Mouse (Mus musculus) limb, embryonic 15.5 days (tissue): ENCODE measurements at regions not wholly inside any gene's neighbourhood (a gene's known extent, or its start where the extent isn't known, plus 50 kb on each side); places are given as distances from the start of the nearest gene placed in this dataset.

Experiments
- ATAC-seq: fragments of 200-750 bp; cut with Nextera tagmentation; 2 replicates; pipeline ENCODE4 v1.8.0; 2017; ENCODE audit warnings: low read depth, moderate TSS enrichment; ENCODE audit not compliant: insufficient number of reproducible peaks, low FRiP score, low TSS enrichment
- H3K27ac ChIP-seq: fragments of 300-500 bp; sonication (generic); 2 replicates; pipeline ENCODE4 v1.5.1; 2015; ENCODE audit warnings: moderate library complexity, mild to moderate bottlenecking, inconsistent platforms
- H3K27me3 ChIP-seq: fragments of 300-500 bp; sonication (generic); 2 replicates; pipeline ENCODE4 v1.6.1; 2015; ENCODE audit warnings: inconsistent platforms
- H3K36me3 ChIP-seq: fragments of 300-500 bp; sonication (generic); 2 replicates; pipeline ENCODE4 v1.6.1; 2015; ENCODE audit warnings: inconsistent platforms
- H3K4me1 ChIP-seq: fragments of 300-500 bp; sonication (generic); 2 replicates; pipeline ENCODE4 v1.6.1; 2015; ENCODE audit warnings: inconsistent platforms
- H3K4me2 ChIP-seq: fragments of 300-500 bp; sonication (generic); 2 replicates; pipeline ENCODE4 v1.6.1; 2015; ENCODE audit warnings: mild to moderate bottlenecking, inconsistent platforms
- H3K4me3 ChIP-seq: fragments of 300-500 bp; sonication (generic); 2 replicates; pipeline ENCODE4 v1.5.1; 2015; ENCODE audit warnings: mild to moderate bottlenecking, inconsistent platforms
- H3K9ac ChIP-seq: fragments of 300-500 bp; sonication (generic); 2 replicates; pipeline ENCODE4 v1.6.1; 2015; ENCODE audit warnings: inconsistent platforms
- H3K9me3 ChIP-seq: fragments of 300-500 bp; sonication (generic); 2 replicates; pipeline ENCODE4 v1.6.1; 2016; ENCODE audit warnings: inconsistent platforms
- WGBS: fragments of 180-500 bp; shearing (Covaris S2); methylation state at CpG from one replicate; pipeline ENCODE4 v1.1.7; 2015; 5-methylcytosine and 5-hydroxymethylcytosine counted together

- ATAC-seq: no peak
- Histone ChIP-seq H3K4me3 (no peak overlapping the region), H3K27me3 (no peaks in the 10 kb centered on the region), H3K9me3 (no peaks in the 10 kb centered on the region), H3K4me1 (no peaks in the 10 kb centered on the region), H3K27ac (no peak overlapping the region), H3K4me2 (no peak overlapping the region), H3K36me3 (no peaks in the 10 kb centered on the region), H3K9ac (no peak overlapping the region)
- WGBS: 63% methylated on average over 1 of the region's 1 CpGs
Observed at GRCm38 (mm10) chr13:91344139-91344538, 115.9 kb upstream of the Ssbp2 start.

GRCm38 (mm10) chr13:91348489-91349083 lies 111.5 kb upstream of the Ssbp2 start:
- Histone ChIP-seq H3K9ac (no peak overlapping the region), H3K4me2 (no peak overlapping the region), H3K27me3 (no peaks in the 10 kb centered on the region), H3K36me3 (no peaks in the 10 kb centered on the region), H3K4me1 (no peaks in the 10 kb centered on the region), H3K4me3 (no peak overlapping the region), H3K27ac (no peak overlapping the region), H3K9me3 (no peaks in the 10 kb centered on the region)
- WGBS: 82% methylated on average over 12 of the region's 12 CpGs
- no peak for ATAC-seq

- no peak overlapping the region for H3K9ac ChIP-seq
- H3K36me3 ChIP-seq: no peaks in the 10 kb centered on the region
- no peaks in the 10 kb centered on the region for H3K27me3 ChIP-seq
- no peak overlapping the region for H3K4me2 ChIP-seq
- 77% methylated on average over 8 of the region's 8 CpGs for WGBS
- no peak overlapping the region for H3K4me3 ChIP-seq
- H3K4me1 ChIP-seq: no peaks in the 10 kb centered on the region
- no peak for ATAC-seq
- no peaks in the 10 kb centered on the region for H3K9me3 ChIP-seq
- H3K27ac ChIP-seq: no peak overlapping the region
Observed at GRCm38 (mm10) chr13:91352311-91352710, 107.8 kb upstream of the Ssbp2 start.

GRCm38 (mm10) chr13:91356516-91356915 lies 103.6 kb upstream of the Ssbp2 start:
- no peaks in the 10 kb centered on the region for H3K36me3 ChIP-seq
- no peak for ATAC-seq
- 89% methylated on average over 9 of the region's 9 CpGs for WGBS
- no peaks in the 10 kb centered on the region for H3K27me3 ChIP-seq
- no peaks in the 10 kb centered on the region for H3K4me1 ChIP-seq
- H3K4me2 ChIP-seq: no peak overlapping the region
- H3K4me3 ChIP-seq: no peak overlapping the region
- H3K27ac ChIP-seq: no peak overlapping the region
- H3K9ac ChIP-seq: no peak overlapping the region
- H3K9me3 ChIP-seq: no peaks in the 10 kb centered on the region

- no peak overlapping the region for H3K27ac ChIP-seq
- 77% methylated on average over 6 of the region's 6 CpGs for WGBS
Observed at GRCm38 (mm10) chr13:91360121-91360520, 100.0 kb upstream of the Ssbp2 start.

DNA sequence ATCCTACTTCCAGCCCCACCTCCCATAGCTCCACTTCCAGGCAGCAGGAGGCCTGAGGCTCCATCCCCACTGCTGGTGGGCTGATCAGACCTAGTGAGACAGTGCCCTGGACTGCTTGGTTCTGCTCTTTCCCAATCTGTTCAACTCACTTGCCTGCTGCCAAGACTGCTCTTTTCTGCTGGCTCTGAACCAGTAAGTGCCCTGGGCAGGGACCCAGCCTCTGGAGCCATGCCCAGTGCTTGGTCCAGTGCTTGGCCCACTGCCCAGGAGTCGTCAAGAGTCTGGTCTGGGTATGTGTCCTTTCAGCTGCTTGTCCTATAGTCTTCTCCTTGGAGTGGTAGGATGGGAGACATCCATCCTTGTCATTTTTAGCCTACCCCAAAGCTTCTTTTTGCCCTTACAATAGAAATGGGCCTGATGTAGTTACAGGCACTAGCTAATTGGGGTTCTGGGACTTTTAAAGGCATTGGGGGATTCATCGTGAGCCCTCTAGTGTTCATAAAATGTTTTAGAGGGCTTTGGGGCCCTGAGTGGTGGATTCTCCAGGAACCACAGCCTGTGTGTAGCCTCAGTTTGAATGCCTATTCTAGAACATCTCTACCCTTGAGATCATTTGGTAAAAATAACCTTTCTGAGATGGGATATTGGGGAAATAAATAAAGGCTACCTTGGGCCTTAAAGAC lies 94.7 kb upstream of the Ssbp2 start:
- H3K4me1 ChIP-seq: peaks cover 35% of the 10 kb centered on the region
- no peak overlapping the region for H3K4me3 ChIP-seq
- peak; percentile 67 for ATAC-seq
- H3K9me3 ChIP-seq: no peaks in the 10 kb centered on the region
- H3K27me3 ChIP-seq: no peaks in the 10 kb centered on the region
- peak overlapping the region; percentile 72 for H3K27ac ChIP-seq
- no peaks in the 10 kb centered on the region for H3K36me3 ChIP-seq
- no peak overlapping the region for H3K4me2 ChIP-seq
- no peak overlapping the region for H3K9ac ChIP-seq
- WGBS: 28% methylated on average over 2 of the region's 2 CpGs

More at GRCm38 (mm10) chr13:91360121-91360520, 100.0 kb upstream of the Ssbp2 start:
- peaks cover 11% of the 10 kb centered on the region for H3K4me1 ChIP-seq
- no peak for ATAC-seq
- H3K9me3 ChIP-seq: no peaks in the 10 kb centered on the region
- H3K4me3 ChIP-seq: no peak overlapping the region
- H3K27me3 ChIP-seq: no peaks in the 10 kb centered on the region
- H3K4me2 ChIP-seq: no peak overlapping the region
- H3K9ac ChIP-seq: no peak overlapping the region
- no peaks in the 10 kb centered on the region for H3K36me3 ChIP-seq

DNA sequence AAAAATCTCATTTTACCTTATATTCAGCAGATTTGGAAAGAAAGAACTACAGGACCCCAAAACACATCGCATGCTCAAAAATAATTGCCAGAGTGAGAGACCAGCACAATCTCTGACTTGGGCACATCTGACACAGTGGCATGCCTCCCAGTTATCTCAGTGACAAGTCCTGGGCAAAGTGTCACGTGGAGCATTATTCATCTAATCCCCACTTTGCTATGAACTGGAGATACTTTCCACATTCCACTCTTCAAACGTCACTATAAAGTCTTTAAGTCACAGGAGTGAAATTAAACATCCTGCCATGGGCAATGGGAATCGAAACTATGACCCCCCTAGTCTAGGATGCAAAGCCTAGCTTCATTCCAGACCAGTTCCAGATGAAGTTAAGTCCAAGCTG lies 93.5 kb upstream of the Ssbp2 start:
- Histone ChIP-seq H3K36me3 (no peaks in the 10 kb centered on the region), H3K9ac (no peak overlapping the region), H3K27ac (0 out of 2 replicates have a peak overlapping the region, but pooled peaks have one; percentile 2), H3K4me2 (no peak overlapping the region), H3K4me3 (no peak overlapping the region), H3K9me3 (no peaks in the 10 kb centered on the region), H3K27me3 (no peaks in the 10 kb centered on the region), H3K4me1 (peaks cover 40% of the 10 kb centered on the region)
- WGBS: 38% methylated on average over 4 of the region's 4 CpGs
- ATAC-seq: no peak

DNA sequence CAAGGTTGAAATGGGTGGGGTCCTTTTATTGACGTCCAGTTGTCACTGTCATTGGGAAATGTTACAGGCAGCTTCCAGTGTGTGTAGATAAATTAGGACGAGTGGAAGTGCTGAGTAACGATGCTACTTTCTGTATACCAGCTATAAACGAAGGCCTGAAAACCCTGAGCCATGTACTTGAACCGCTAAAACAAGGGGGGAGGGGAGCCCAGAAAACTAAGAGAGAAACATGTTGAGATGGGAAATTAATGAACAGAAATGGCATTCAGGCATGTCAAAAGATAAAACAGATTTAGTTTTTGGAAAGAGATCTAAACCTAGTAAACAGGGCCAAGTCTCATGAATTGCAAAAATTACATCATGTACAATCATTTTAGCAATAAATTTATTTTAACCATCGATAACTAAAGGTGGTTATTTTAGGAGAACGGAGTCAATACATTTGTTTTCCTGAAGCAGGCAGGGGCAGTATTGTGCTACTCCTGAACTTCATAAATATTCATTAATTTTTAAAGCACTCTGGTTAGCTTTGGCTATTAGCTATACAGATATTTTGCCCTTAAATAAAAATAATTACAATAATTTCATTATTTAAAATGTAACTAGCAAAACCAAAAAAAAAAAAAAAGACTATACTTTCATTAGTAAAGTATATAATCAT lies 92.1 kb upstream of the Ssbp2 start:
- 36% methylated on average over 7 of the region's 7 CpGs for WGBS
- H3K9me3 ChIP-seq: no peaks in the 10 kb centered on the region
- H3K9ac ChIP-seq: no peak overlapping the region
- H3K4me3 ChIP-seq: no peak overlapping the region
- H3K36me3 ChIP-seq: no peaks in the 10 kb centered on the region
- peaks cover 52% of the 10 kb centered on the region for H3K4me1 ChIP-seq
- no peak for ATAC-seq
- no peak overlapping the region for H3K27ac ChIP-seq
- no peaks in the 10 kb centered on the region for H3K27me3 ChIP-seq
- no peak overlapping the region for H3K4me2 ChIP-seq

DNA sequence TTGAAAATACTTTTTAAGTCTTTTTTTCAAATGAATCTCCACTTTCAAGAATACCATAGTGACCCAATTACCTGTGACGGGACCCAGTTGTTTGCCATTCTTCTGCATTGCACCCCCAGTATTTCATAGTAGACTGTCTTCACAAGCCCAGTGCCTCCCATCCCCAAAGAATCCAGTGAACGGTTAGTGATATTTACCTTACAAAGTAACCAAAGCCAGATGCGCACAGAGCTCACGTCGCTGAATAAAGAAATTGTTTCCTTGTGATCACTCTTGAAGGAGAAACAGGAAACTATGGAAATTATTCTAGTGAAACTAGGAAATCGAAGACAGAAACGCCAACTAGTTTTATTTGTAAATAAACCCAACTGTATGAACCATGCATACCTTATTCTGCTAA lies 91.4 kb upstream of the Ssbp2 start:
- Histone ChIP-seq H3K4me1 (peaks cover 59% of the 10 kb centered on the region), H3K9ac (no peak overlapping the region), H3K27me3 (no peaks in the 10 kb centered on the region), H3K4me2 (no peak overlapping the region), H3K4me3 (no peak overlapping the region), H3K27ac (0 out of 2 replicates have a peak overlapping the region, but pooled peaks have one; percentile 17), H3K36me3 (no peaks in the 10 kb centered on the region), H3K9me3 (no peaks in the 10 kb centered on the region)
- no peak for ATAC-seq
- WGBS: 45% methylated on average over 7 of the region's 7 CpGs

- Histone ChIP-seq H3K4me3 (peak overlapping the region; percentile 36), H3K4me1 (peaks cover 55% of the 10 kb centered on the region), H3K27me3 (no peaks in the 10 kb centered on the region), H3K36me3 (no peaks in the 10 kb centered on the region), H3K9ac (no peak overlapping the region), H3K27ac (peak overlapping the region; percentile 98), H3K4me2 (peak overlapping the region; percentile 60), H3K9me3 (no peaks in the 10 kb centered on the region)
- no peak for ATAC-seq
- 15% methylated on average over 3 of the region's 3 CpGs for WGBS
Observed at GRCm38 (mm10) chr13:91370021-91370420, 90.1 kb upstream of the Ssbp2 start.

GRCm38 (mm10) chr13:91370441-91370840 lies 89.6 kb upstream of the Ssbp2 start:
- no peak for ATAC-seq
- H3K27me3 ChIP-seq: no peaks in the 10 kb centered on the region
- WGBS: 1% methylated on average over 11 of the region's 11 CpGs
- peak overlapping the region; percentile 36 for H3K4me3 ChIP-seq
- no peaks in the 10 kb centered on the region for H3K9me3 ChIP-seq
- peak overlapping the region; percentile 14; the same call in 1 of the 2 replicates for H3K9ac ChIP-seq
- no peaks in the 10 kb centered on the region for H3K36me3 ChIP-seq
- H3K4me2 ChIP-seq: peak overlapping the region; percentile 60
- peak overlapping the region; percentile 98 for H3K27ac ChIP-seq
- peaks cover 51% of the 10 kb centered on the region for H3K4me1 ChIP-seq
